Mouse (Mus musculus) myocyte (in vitro differentiated cells): ENCODE measurements around the gene Cd80.

Source experiments
- CEBPB ChIP-seq: IDR thresholded peaks from 2 replicates; pipeline ENCODE4 v1.6.1; 2011; ENCODE audit warnings: mild to moderate bottlenecking, moderate library complexity; ENCODE audit not compliant: poor library complexity, insufficient read depth, severe bottlenecking
- E2F4 ChIP-seq: IDR thresholded peaks from one replicate; pipeline ENCODE4 v1.6.1; 2011; ENCODE audit warnings: mild to moderate bottlenecking, control low read depth, moderate library complexity; ENCODE audit not compliant: insufficient read depth
- POLR2A ChIP-seq: IDR thresholded peaks from one replicate; pipeline ENCODE4 v1.6.1; 2011; ENCODE audit warnings: low read depth, mild to moderate bottlenecking, control low read depth, moderate library complexity; ENCODE audit not compliant: insufficient read length
- REST ChIP-seq: IDR thresholded peaks from one replicate; pipeline ENCODE4 v1.6.1; 2011; ENCODE audit warnings: mild to moderate bottlenecking, control low read depth, moderate library complexity; ENCODE audit not compliant: insufficient read depth, insufficient read length
- TCF12 ChIP-seq: IDR thresholded peaks from one replicate; pipeline ENCODE4 v1.6.1; 2011; ENCODE audit warnings: mild to moderate bottlenecking, control low read depth; ENCODE audit not compliant: poor library complexity, insufficient read depth, severe bottlenecking

- TF ChIP-seq POLR2A, result no peak
- no peak for TF ChIP-seq TCF12
- TF ChIP-seq CEBPB, result no peak
- TF ChIP-seq E2F4, result no peak
- TF ChIP-seq REST, result no peak
Observed at GRCm38 (mm10) chr16:38492551-38492950, 37.2 kb downstream of the Cd80 start.
